Mouse (Mus musculus): Measurements from ENCODE around the gene Kin.

Gene Kin

DNA sequence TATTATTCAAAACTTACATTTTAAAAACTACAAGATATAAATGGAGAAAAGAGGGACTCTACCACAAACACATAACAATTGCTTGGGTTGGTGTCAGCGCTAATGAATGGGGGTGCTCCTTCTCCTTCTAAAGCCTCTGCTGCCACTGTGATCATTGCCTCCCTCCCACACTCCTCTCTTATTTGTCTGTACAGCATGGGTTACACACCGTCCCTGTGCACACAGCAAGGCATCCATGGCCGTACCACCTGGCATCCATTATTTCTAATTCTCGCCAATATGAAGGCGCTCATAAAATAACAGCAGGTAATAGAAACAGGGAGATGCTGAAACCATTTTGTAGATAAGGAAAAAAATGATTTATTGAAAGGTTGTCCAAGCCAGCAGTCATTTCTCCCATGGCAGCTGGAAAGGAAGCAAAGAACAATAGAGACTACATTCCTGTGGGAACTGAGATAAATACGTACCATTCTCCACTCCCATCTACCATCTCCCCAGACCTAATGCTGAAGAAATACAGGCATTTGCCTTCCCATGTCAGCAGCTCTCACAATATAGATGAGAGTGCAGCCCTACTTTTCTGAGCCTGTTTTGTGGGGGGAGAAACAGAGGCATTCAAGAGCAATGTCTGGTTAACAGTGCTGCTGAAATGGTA is 28.3 kb downstream of the Kin start:
- 81% methylated on average over 6 of the region's 6 CpGs for WGBS

DNA sequence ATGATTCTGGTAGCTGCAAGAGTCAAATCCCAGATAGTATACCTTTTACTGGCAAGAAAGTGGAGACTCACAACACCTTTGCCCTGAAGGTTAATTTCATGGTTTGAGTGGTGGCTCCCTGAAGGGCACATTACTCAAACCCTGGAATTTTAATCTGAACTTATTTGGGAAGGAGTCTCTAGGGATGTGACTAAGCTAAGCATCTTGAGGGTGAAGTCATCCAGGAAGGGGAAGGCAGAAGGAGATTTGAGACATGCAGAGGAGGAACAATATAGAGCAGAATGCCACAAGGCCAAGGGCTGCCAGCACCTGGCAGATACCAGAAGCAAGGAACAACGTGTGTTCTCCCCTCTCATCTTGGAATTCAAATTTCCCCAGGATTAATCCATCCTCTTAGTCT is 38.4 kb downstream of the Kin start:
- 64% methylated on average over 1 of the region's 1 CpGs for WGBS

DNA sequence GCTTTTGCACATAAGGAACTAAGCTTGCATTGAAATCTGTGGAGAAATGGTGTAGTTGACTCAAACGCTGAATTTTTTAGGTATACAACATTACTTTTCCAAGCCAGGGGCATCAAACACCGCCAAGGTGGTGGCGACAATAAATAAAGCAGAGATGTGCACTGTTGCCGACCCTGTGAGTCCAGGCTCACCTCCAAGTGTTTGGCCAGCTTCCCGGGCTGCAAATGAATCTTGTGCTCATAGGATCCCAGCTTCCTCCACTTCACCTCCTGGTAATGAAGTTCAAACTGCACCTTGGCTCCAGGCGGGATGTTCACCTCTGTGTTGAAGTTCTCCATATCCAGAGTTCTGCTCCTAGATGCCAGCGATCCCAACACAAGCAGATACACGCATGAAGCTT is 38.9 kb downstream of the Kin start:
- WGBS, result 84% methylated on average over 8 of the region's 8 CpGs

DNA sequence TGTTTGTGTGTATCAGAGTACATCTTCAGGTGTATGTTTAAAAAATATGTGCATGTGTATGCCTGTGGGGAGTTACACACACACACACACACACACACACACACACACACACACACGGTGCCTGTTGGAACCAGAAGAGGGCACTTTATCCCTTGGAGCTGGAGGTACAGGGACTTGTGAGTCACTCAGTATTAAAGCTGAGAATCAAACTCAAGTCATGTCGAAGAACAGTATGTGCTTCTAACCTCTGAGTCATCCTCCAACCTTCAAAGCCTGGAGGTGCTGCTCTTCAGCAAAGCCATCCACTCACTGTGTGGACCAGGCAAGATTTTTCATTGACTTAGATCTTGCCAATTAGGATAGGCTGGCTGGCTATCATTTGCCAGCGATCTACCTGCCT is 41.4 kb downstream of the Kin start:
- WGBS, result 62% methylated on average over 3 of the region's 3 CpGs

DNA sequence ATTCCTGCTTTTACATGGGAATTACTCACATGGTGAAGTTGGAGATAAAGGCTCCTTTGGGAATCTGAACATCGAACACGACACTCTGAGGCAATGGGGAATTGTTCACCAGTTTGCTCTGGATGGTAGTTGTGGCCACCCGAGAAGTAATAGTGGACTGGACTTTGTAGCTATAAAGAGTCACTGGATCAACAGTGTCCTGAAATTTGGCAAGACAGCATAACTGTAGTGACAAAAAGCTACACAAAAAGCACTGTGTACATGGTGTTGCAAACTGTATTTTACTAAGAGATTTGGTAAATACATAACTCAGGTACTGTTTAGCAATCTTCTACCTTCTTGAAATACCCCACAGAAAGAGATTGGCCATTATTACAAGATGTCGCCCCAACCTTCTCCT is 45.7 kb downstream of the Kin start:
- 93% methylated on average over 4 of the region's 4 CpGs for WGBS

DNA sequence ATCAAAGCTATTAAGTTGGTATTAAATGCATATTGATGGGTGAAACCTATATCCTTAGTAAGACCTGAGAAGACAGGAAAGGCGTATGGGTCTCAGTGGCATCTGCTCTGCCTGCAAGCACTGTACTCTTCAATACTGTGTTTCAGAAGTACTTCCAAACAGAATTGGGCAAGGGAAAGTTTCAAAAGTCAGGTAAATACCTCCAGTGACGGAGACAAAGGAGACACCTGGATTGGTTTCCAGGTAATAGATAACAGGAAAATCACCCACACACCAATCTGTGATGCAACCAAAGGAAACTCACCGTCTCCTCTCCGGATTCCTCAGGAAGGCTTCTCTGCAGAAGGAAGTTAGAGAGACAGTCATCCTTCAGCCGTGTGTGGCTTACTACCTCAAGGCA is 47.1 kb downstream of the Kin start:
- WGBS, result 94% methylated on average over 5 of the region's 5 CpGs

DNA sequence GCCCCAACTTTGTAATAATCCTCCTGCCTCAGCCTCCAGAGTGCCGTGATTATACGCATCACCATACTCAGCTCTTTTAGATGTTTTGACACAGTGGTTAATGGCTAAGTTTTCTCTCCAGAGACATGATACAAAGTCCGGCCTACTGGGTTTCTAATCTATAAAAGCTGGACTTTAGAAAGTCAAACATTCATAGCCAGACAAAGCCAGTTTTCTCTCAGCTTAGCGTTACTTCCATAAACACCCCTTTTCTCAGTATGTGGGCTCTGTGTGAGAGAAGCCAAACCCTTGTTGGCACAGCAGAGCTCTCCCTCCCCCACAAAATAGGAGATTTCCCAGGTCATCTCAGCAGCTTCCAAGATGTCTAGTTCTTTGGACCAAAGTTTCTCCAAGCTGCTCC is 48.2 kb downstream of the Kin start:
- 73% methylated on average over 4 of the region's 4 CpGs for WGBS

DNA sequence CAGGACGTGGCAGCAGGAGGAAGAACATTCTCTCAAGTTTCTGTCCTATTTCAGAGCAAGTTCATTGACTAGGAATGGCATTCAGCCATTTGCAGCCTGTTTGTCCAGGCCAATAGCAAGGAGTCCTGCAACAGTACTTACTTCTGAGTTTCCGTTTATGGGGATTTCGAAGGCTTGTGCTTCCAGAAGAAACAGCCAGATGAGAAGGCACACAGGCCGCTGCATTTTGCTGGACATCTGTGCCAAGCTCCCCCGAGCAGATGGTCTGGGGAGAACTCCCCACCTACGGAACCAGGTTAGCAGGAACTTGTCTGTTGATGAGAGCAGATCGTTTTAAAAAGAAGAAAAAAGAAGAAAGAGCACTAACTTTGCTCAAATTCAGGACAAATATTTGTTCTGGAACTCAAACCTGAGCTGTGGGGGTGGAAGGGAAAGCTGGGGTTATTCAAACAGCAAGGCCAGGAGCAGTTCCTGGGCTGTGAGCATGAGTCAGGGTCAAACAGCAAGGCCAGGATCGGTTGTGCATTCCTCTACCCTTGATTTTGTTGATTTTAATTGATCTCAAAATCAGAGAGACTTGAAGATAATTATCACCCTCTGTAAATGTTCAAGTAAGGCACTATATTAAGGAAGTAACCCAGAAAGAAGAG is 50.1 kb downstream of the Kin start:
- WGBS, result 46% methylated on average over 8 of the region's 8 CpGs

DNA sequence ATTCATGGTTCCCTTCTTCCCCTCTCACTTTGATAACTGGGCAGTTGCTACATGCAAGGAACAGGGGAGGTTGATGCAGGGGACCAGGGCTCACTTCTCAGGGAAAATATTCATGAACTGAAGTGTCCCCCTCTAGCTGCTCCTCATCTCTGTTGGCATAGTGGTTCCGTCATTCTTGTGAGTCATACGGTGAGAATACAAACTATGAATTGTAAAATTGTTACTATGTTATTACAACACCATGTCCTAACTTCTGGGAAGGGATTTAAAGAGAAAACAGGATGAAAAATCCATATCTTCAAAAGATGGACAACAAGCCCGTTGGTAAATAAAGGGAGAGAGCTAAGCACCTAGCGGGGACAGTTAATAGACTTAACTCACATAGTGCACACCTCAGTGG is 50.9 kb downstream of the Kin start, which contains the start of gene Itih2:
Gene Itih2 (minus strand): TSS at position 101 of the 400 bp plus-strand sequence.
- WGBS, result 82% methylated on average over 4 of the region's 4 CpGs

DNA sequence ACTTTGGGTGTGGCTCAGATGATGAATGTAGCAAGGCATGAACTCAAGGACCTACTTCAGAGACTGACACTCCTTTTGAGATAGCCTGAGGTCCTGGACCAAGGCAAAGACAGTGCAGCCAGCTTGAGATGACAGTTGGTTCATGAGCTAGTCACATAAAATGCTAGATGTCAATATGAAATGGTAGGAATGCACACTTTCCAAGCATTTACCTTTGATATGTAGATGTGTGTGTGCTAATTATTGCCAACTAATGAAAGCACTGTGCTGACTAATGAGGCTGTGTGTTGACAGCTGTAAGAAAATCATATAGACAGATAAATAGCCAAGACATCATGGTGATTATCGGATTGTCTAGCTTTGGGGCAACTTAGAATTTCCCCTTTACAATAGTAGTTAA is 51.7 kb downstream of the Kin start:
- 90% methylated on average over 1 of the region's 1 CpGs for WGBS

DNA sequence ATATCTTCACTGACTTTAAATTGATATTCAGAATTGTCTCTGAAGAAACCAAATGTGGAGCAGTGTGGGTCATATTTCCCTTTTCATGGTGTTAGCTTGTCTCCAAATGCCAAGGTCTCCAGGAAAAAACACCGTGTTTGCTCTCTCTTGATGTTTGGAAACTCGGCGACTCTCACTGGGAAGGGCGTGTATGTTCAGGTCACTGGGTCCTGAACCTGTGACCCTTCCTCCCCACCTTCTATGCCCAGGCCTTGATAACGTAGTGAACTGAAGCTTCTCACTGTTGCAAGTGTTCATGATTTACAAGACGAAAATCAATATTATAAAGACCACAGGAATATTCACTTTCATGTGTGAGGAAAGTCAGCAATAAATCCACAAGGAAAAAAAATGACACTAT is 53.5 kb downstream of the Kin start:
- WGBS, result 83% methylated on average over 6 of the region's 6 CpGs

DNA sequence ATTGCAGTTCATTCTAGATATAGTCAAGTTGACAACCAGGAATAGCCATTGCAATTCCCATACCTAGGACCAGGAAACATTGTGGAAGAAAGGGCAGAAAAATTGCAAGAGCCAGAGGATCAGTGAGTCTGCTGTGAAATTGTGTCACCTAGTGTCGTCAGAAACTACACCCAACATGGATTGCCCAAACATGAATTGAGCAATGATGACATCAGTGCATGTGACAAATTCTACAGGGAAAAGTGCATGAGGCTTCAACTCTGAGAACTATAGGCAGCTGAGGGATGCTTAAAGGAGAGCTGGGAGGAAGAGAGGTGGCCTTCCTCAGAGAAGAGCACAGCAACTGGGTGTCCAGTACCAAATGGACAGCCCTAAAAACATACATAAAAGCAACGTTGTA is 56.9 kb downstream of the Kin start:
- 85% methylated on average over 2 of the region's 2 CpGs for WGBS

DNA sequence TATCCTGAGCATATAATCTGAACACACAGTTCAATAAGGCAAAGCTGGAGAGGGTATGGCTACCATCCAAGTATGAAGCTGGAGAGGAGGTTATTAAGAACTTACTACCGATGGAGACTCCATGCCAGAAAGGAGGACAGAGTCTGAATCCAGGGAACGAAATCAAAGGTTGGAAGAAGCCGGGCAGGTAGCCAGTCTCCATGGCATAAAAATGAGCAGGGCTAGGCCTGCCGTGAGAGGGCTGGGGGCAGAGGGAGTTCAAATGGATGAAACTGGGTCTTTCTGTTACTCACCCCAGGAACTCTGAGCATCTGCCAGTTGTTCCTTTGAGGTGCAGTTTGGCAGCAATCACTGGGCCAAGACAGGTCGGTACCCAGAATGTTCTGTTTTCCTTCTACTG is 60.1 kb downstream of the Kin start:
- WGBS, result 68% methylated on average over 5 of the region's 5 CpGs
